Mouse (Mus musculus): ENCODE measurements around the gene Rab21. TPM values are rescaled to one million over a fixed set of nuclear protein-coding genes. Genes with fewer than 3 reads are reported as not detected.

Gene Rab21
- total RNA-seq (2021) = 10 to 100 TPM; 49.7 to 50.6 TPM
- long read RNA-seq, experiment 1, full-length matches to known transcripts = 137 of 147 reads
- long read RNA-seq, experiment 1, partial matches to known transcripts = 5 of 147 reads
- long read RNA-seq, experiment 1, other reads (novel, unspliced or antisense) = 5 of 147 reads
- long read RNA-seq, experiment 2, full-length matches to known transcripts = 115 of 128 reads
- long read RNA-seq, experiment 2, partial matches to known transcripts = 7 of 128 reads
- long read RNA-seq, experiment 2, other reads (novel, unspliced or antisense) = 6 of 128 reads

DNA sequence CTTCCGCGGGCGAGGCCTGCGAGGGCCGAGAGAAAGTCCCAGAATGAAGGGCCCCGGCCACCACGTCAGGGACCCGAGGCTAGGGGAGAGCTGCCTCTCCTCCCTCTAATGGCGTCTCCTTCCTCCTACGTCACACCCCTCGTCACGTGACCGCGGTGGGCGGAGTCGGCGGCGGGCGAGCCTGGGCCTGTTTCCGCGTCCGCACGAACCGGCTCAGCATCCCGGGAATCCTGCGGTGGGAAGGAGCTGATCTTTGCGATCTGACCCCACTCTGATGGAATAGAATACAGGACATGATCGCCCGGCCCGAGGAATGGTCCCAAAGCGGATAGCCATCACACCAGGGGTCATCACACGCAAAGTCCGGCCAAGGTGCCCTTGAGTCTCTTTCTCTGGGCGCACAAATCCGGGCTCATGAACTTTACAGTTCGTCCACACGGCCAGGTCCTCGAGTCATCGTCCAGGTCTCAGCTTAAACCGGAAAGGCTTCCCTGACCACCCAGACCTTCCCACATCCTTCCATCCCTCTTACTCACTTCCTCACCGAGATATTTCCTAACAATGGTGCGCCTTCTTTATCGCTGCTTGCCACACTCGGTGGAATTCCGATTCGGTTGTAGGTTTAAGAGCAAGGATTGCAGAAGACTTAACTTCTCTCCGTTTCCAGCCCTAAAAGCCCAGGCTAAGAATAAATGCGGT, at the start of gene Rab21:
Gene Rab21 (minus strand): TSS at position 122 of the 699 bp plus-strand sequence.
- DNase-seq (ENCODE audit: low spot score in 2 of 2) = peak; percentile 95 to 97
- intact Hi-C loops (cut with DNase I) = loop anchor here (5.0 kb wide), 1 partner anchor 67 kb away; the partner anchor contains the start of genes Thap2 and Zfc3h1

DNA sequence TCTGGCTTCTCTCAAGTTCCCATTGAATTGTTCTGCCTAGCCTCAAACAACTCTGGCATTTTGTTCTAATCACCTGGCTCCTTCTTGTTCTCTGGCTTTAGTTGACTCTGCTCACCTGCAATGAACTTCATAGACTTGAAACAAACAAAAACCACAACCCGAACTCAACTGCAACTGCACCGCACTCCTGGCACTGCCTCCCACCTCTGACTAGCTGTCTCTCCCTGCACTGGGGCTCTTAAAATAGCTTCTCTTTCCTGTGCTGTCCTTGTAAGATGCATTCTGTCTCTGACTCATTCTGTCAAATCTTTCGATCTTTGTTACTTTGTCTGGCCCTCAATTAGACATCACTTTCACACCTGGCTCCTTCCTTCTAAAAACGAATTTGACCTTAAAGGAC, 47.8 kb upstream of the Rab21 start:
- intact Hi-C loops (cut with DNase I) = no loop called here
- no peak for DNase-seq (ENCODE audit: low spot score in 2 of 2)

DNA sequence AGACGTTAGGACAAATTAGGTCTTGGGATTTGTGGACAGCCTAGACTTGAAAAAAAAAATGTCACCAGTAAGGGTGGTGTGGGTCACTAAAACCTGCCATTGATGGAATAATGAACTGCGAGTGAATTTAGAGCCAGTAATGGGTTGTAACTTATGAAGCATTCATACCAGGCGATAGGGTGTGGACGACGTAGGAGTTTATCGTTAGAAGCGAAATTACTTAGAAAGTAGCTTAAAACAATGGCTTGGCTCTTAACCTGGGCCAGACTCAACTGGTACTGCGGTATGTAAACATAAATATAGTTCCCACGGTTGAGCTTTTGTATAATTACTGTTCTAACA, 47.2 kb upstream of the Rab21 start:
- no peak for DNase-seq (ENCODE audit: low spot score in 2 of 2)
- intact Hi-C loops (cut with DNase I) = no loop called here

DNA sequence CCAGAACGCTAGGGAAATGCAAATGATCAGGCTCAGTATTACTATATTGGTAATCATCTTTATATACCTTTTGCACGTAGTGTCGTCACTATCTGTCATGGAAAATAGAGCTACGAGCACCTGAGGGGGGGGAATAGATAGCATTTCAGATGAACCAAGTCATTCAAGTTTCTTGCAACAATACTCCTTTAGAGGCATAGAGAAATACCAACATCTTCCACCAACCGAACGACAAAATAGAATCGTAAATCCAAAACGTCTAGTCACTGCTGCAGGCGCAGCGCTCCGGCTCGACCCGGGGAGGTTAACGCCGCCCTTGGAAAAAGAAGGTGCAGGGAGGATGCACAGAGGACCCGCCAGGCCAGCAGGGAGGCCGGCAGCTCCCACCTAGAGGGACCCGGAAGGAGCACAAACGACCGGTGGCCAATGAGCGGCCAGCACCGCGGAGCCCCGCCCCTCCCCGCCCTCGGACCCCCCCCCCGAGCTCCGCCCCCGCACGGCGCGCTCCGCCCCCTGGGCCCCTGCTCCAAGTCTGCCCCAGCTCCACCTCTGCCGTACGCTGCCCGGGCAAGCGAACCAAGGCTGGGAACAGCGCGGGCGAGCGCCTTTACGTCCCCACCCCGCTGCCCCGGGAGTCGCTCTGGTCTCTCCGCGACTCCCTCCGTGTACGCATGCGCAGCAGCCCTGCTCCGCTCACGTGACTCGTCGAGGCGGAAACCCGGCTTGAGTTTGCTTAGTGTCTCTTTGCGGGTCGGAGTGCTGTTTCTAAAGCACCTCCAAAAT, 46.6 kb upstream of the Rab21 start, which contains the start of gene Tmem19:
Gene Tmem19 (minus strand): TSS at position 662 of the 783 bp plus-strand sequence.
- intact Hi-C loops (cut with DNase I) = no loop called here
- DNase-seq (ENCODE audit: low spot score in 2 of 2) = peak; percentile 94 to 95

DNA sequence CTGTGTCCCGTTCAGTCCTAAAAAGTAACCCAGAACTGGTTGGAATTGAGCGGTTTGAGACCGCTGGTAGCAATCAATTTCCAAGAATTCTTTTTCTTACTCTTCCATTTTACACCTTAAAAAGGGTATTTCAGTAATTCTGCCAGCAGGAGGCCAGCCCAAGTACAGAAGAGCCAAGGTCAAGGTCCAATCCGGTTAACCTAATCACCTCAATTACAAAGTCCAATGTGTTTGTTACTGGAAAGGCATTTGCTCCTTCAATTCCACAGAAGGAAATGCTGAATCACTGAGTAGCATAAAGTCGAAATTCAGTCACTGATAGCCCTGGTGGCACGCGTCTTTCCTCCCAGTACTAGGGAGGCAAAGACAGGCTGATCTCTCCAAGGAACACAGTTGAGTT, 43.7 kb upstream of the Rab21 start:
- DNase-seq (ENCODE audit: low spot score in 2 of 2) = no peak
- intact Hi-C loops (cut with DNase I) = no loop called here

DNA sequence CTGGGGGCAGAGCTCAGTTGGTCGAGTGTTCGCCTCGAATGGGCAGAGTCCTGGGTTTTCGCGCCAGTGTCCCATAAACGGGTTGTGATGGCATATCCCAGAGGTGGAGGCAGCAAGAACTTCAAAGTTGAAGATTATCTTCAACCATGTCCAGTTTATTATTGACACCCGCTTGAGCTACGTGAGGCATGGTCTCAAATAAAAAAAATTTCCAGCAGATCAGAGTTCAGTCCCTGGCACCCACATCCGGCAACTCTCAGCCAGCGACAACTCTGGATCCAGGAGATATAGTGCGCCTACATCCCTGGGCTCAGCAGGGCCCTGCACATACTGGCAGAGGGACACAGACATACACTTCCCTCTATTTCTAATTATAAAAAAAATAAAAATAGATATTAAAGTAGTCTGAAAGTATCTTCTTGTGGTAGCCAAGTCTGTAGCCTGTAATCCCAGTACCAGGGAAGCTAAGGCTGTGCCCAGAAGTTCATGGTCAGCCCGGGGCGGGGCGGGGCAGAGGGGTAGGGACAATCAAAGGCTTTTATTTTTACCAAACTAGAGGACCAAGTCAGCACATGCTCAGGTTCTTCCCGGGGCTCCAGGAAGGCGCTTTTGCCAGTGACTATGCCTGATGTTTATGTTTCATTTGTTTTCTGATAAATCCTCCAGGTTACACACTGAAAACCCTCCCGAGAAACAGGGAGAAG, 43.0 kb upstream of the Rab21 start:
- intact Hi-C loops (cut with DNase I) = no loop called here
- DNase-seq (ENCODE audit: low spot score in 2 of 2) = no peak

DNA sequence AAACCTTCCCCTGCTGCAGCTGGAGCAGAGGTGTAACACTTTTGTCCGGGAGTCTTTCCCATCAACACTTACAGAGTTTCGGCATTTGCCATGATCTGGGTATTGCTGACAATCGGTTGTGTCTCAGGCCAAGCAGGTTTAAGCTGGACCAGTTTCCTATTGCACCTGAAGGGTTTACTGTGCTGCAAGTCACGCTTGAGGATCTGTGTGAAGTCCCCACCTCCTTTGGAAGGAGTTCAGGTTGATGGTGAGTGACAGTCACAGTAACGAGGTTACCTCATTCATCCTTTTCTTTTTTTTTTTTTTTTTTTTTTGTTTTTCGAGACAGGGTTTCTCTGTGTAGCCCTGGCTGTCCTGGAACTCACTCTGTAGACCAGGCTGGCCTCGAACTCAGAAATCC, 40.7 kb upstream of the Rab21 start:
- DNase-seq (ENCODE audit: low spot score in 2 of 2) = no peak
- intact Hi-C loops (cut with DNase I) = no loop called here

DNA sequence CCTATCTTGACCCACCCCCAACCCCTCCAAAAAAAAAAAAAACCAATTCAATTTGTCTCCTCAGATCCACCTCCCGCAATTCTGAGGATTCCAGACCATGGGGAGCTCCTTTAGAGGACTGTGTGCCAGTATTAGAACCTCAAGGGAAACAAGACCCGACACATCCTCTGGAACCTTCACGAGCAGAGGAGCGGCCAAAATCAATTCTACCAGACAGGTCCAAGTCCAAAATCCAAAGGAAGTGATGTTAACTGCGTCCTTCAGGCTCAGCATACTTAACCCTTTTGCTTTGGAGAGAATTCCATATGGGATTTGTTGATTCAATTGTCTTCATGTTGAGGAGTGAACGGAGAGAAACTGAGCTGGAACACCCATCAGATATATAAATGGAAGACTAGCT, 39.6 kb upstream of the Rab21 start:
- intact Hi-C loops (cut with DNase I) = no loop called here
- no peak for DNase-seq (ENCODE audit: low spot score in 2 of 2)

DNA sequence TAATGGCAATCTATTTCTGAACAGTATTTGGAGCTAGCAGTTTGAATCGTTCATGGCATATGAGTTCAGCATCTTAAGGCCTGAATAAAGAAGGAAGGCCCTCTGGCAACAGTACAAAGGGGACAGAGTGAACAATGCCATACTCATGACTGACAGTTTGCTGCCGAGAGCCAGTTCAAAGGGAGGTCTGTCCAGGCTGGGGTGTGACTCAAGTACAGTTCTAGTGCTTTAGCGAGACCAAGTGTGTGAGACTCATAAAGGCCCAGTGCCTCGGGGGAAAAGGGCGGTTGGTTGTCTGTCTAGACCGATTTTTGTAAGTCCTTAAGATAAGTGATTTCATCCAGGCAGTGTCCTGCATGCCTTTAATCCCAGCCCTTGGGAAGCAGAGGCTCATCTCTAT, 39.2 kb upstream of the Rab21 start:
- no peak for DNase-seq (ENCODE audit: low spot score in 2 of 2)
- intact Hi-C loops (cut with DNase I) = no loop called here

DNA sequence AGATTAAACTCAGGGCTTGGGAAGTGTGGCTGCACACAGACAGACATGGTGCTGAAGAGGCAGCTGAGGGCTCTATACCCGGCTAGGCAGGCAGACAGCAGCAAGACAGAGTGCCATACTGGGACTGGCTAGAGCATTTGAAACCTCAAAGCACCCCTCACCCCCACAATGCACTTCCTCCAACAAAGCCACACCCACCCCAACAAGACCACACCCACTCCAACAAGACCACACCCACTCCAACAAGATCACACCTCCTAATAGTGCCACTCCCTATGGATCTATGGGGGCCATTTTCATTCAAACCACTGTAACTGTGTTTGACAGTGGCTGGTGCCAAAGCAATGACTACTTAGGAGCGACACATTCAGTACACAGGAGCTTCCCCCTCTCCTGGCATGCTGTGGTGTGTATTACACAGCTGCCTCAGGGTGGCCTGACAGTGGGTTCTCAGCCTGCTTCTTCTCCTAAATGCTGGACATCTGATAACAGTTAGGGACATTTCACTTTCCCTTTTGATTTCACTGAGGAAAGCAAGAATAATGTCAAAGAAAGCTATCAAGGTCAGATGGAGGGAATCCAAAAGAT, 35.5 kb upstream of the Rab21 start:
- DNase-seq (ENCODE audit: low spot score in 2 of 2) = no peak
- intact Hi-C loops (cut with DNase I) = no loop called here

DNA sequence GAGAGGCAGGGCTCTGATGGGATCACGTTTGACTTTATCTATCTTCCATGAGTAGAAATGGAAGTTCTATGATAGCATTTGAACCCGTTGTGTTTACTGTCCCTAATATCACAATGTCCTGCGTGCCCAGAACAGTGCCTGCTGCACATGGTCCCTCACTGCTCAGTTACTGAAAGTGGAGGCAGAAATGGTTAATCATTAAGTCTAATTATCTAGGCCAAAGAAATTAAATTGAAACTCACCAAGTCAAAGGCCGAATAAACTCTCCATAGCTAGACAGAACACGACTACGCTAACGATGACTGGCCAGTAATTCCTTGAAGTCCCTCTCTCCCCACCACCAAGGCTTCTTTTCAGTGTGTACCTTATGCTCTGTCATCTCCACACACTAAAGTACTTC, 34.1 kb upstream of the Rab21 start:
- no peak for DNase-seq (ENCODE audit: low spot score in 2 of 2)
- intact Hi-C loops (cut with DNase I) = no loop called here

DNA sequence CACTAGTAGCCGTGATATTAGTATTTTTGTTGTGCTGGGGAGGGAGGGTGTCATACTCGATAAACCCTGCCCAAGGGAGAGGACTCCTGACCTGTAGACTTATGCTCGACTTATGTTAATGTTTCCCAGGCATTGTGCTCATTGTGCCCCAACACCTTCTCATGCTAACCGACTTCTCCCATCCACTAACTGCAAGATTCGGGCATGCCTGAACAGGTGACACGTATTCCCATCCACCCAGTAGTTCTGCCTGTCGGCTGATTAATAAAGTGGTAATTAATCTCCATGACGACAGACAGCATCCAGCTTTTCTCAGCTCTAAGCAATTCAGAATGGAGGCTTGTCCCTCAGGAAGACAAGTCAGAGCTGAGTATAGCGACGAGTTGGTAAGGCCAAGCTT, 33.6 kb upstream of the Rab21 start:
- DNase-seq (ENCODE audit: low spot score in 2 of 2) = no peak
- intact Hi-C loops (cut with DNase I) = no loop called here

DNA sequence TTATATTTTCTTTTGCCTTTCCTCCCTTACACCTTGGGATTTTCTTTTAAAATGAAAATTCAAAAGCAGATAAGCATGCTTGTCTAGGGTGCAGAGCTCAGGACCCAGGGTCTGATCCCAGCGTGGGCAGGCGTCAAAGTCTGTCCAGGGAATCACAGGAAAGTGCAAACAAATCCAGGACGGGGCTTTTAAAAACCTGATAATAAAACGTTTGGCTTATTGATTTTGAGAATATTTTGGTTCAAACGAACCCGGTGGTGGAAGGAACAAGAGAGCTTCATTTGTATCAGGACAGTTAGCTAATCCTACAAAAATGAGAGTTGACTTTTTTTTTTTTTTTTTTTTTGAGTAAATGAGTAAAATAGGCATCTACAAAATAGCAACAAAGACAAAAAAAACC, 32.7 kb upstream of the Rab21 start:
- intact Hi-C loops (cut with DNase I) = no loop called here
- no peak for DNase-seq (ENCODE audit: low spot score in 2 of 2)

DNA sequence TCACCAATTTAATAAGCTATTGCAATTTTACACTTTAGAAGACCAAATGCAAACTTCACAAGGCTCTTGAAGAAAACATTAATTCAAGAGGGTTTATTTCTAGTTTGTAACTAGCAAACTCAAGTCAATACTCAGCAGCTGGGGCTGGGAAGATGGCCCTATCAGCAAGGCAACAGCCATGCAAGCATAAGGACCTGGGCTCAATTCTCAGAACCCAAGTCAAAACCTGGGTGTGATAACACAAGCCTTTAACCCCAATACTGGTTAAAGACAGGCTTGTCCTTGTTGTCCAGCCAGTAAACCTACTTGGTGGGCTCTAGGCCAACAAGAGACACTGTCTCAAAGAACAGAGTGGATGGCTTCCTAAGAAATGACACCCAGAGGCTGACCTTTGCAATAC, 31.1 kb upstream of the Rab21 start:
- intact Hi-C loops (cut with DNase I) = no loop called here
- DNase-seq (ENCODE audit: low spot score in 2 of 2) = no peak

DNA sequence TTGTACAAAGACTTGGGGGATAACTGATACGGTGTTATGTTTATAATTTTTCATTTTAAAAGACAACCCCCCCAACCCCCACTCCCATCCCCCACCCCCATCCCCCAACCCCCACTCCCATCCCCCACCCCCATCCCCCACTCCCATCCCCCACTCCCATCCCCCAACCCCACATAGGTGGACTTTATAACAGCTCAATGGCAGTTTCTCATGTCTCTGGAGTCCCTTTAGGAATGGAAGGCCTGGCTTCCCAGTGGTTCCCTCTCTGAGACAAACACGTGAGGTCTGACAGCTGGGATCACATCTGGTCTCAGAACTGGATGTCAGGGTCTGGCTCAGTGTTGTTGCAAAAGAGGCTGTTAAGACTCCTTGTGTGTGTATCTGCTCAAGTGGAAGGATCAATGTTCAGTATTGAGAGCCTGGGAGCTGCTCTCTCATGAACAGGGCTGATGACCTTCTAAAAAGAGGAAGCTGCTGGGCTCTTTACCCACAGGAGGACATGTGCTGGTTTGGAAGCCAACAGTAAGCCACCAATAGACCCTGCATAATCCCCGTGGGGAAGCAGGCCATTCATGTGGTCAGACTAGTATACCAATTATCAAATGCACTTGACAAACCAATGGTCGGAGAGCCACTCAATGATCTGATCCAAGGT, 27.5 kb upstream of the Rab21 start:
- no peak for DNase-seq (ENCODE audit: low spot score in 2 of 2)
- intact Hi-C loops (cut with DNase I) = no loop called here

DNA sequence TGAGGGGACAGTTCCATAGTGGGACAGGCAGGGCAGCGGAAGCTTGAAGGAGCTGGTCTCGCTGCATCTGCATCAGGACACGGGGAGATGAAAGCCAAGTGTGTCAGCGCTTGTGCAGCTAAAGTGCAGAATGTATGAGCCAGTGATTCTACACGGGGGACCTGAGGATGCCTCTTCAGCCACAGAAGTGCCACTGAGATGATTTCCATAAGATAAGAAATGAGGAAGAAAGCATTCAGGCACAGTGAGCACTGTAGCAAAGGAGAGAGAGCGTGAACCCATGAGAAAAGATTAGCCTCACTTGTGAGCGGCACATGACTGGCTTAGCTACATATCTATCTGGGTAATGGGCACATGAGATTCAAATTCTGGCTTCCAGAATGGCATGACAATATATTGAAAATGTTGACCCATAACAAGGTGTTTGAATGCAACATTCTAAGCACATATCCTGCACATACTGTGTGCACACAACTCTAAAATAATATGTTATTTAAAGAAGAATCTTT, 24.5 kb upstream of the Rab21 start:
- DNase-seq (ENCODE audit: low spot score in 2 of 2) = no peak
- intact Hi-C loops (cut with DNase I) = no loop called here

DNA sequence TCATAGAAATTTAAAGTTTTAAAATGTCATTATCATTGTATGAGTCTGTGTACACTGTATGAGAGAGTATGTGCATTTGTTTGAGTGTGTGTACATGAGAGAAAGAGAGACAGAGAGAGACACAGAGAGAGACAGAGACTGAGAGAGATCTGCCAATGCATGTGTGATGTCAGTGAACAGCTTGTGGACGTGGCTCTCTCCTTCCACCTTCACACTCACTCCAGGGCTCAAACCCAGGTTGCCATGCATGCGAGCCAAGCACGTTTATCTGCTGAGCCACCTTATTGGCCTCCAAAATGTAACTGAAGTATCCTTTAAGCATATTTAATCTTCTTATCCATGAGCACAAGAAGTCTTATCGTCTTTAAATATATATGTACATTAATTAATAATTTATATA, 21.5 kb upstream of the Rab21 start:
- no peak for DNase-seq (ENCODE audit: low spot score in 2 of 2)
- intact Hi-C loops (cut with DNase I) = no loop called here

DNA sequence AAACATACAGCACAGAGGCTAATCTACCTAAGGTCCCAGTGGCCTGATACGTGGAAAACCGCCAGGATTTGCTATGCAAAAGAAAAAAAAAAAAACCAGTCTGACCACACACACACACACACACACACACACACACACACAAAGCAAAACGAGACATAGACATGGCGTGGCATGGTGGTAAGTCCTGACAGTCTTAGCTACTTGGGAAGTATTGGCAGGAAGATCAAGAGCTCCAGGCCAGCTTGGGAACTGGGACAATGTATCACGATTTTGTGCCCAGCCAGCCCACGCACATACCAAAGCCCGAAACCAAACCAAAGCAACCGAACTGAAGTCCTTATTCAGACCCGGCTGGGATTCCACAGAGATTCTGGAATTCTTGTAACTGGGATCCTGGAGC, 18.1 kb upstream of the Rab21 start:
- no peak for DNase-seq (ENCODE audit: low spot score in 2 of 2)
- intact Hi-C loops (cut with DNase I) = no loop called here

DNA sequence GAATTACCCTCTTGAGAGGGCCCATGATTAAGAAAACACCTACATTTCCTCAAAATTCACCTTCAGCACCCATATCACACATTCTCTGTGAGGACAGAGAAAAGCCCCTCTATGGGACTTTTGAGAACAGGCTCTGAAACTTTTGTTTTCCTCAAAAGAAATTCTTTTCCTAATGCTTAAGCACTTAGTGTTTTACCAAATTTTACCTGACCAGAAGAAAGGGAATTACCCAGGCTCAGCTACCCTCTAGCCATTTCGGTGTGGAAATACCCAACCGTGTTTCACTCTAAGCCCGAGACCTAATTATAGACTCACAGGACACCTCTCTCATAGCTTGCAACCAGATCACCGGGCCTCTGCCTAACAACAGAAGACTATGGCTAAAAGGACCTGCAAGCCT, 17.6 kb upstream of the Rab21 start:
- intact Hi-C loops (cut with DNase I) = no loop called here
- DNase-seq (ENCODE audit: low spot score in 2 of 2) = no peak

Measured in left cerebral cortex, postnatal 14 days (tissue).